Mouse (Mus musculus) heart, postnatal 36 days (tissue): ENCODE measurements around the gene Prkd2. TPM values are rescaled to one million over a fixed set of nuclear protein-coding genes. Genes with fewer than 3 reads are reported as not detected.

Experiments used
- DNase-seq, 2 experiments: peaks; one replicate each; pipeline ENCODE4 v3.0.0; 2021 to 2022
- intact Hi-C: fragments of 180-260 bp; cut with DNase I; formaldehyde crosslinking; loops from one replicate; pipeline ENCODE4 v1.15.1; 2025
- total RNA-seq, 2 experiments: library from RNA; stranded (reverse); gene quantifications; 2 replicates each; pipeline ENCODE4 v1.2.3; 2021

Gene Prkd2
- 10 to 100 TPM; 17.8 to 19.3 TPM for total RNA-seq

GRCm38 (mm10) chr7:16842645-16843063, at the start of gene Prkd2:
Prkd2 (plus strand) TSS chr7:16842902.
- peak; percentile 95 to 96 for DNase-seq
- intact Hi-C loops, result loop anchor here (2.0 to 10.0 kb wide), 2 partner anchors 26 to 888 kb away; partner anchors contain the start of gene Fkrp

GRCm38 (mm10) chr7:16793010-16793725, 49.5 kb upstream of the Prkd2 start:
- intact Hi-C loops, result no loop called here
- DNase-seq, result no peak

GRCm38 (mm10) chr7:16794886-16795285, 47.8 kb upstream of the Prkd2 start:
- no peak for DNase-seq
- intact Hi-C loops, result no loop called here

- intact Hi-C loops, result loop anchor here (1.0 kb wide), 1 partner anchor 58 kb away; no protein-coding TSS in a partner anchor
- DNase-seq, result no peak
These were observed 38.2 kb upstream of the Prkd2 start for GRCm38 (mm10) chr7:16804409-16805028.

GRCm38 (mm10) chr7:16807936-16808335, 34.8 kb upstream of the Prkd2 start:
- no peak for DNase-seq
- intact Hi-C loops, result loop anchor here (2.0 kb wide), 2 partner anchors 27 to 179 kb away; partner anchors contain the start of gene Slc1a5

GRCm38 (mm10) chr7:16808647-16809046, 34.1 kb upstream of the Prkd2 start:
- intact Hi-C loops, result loop anchor here (1.0 to 2.0 kb wide), 3 partner anchors 28 to 180 kb away; partner anchors contain the start of gene Slc1a5
- DNase-seq, result no peak

- intact Hi-C loops, result loop anchor here (1.0 to 2.0 kb wide), 3 partner anchors 29 to 181 kb away; partner anchors contain the start of gene Slc1a5
- DNase-seq, result peak; percentile 74 to 76
These were observed 33.0 kb upstream of the Prkd2 start for GRCm38 (mm10) chr7:16809739-16810138.

GRCm38 (mm10) chr7:16810399-16810919, 32.2 kb upstream of the Prkd2 start:
- intact Hi-C loops, result no loop called here
- DNase-seq, result no peak

GRCm38 (mm10) chr7:16810920-16811648, 31.6 kb upstream of the Prkd2 start:
- intact Hi-C loops, result no loop called here

GRCm38 (mm10) chr7:16811649-16812070, 31.0 kb upstream of the Prkd2 start:
- intact Hi-C loops, result loop anchor here (2.0 kb wide), 1 partner anchor 79 kb away; the partner anchor contains the start of gene Gng8
- DNase-seq, result no peak

More at GRCm38 (mm10) chr7:16810920-16811648, 31.6 kb upstream of the Prkd2 start:
- DNase-seq, result no peak

GRCm38 (mm10) chr7:16812505-16812904, 30.2 kb upstream of the Prkd2 start:
- intact Hi-C loops, result loop anchor here (2.0 kb wide), 1 partner anchor 78 kb away; the partner anchor contains the start of gene Gng8
- DNase-seq, result no peak

GRCm38 (mm10) chr7:16815351-16815941, 27.3 kb upstream of the Prkd2 start, which contains the start of gene Strn4:
Strn4 (plus strand) TSS chr7:16815889.
- intact Hi-C loops, result no loop called here

GRCm38 (mm10) chr7:16816078-16816474, 26.6 kb upstream of the Prkd2 start:
- peak; percentile 78 to 84 for DNase-seq
- intact Hi-C loops, result loop anchor here (2.0 kb wide), 1 partner anchor 27 kb away; the partner anchor contains the start of gene Prkd2

More at GRCm38 (mm10) chr7:16815351-16815941, 27.3 kb upstream of the Prkd2 start, which contains the start of gene Strn4:
- no peak for DNase-seq

GRCm38 (mm10) chr7:16816475-16817122, 26.1 kb upstream of the Prkd2 start, which contains the start of gene Fkrp:
Fkrp (minus strand) TSS chr7:16816732.
- peak; percentile 72 to 80 for DNase-seq
- intact Hi-C loops, result loop anchor here (2.0 kb wide), 1 partner anchor 26 kb away; the partner anchor contains the start of gene Prkd2

- intact Hi-C loops, result loop anchor here (2.0 kb wide), 1 partner anchor 25 kb away; the partner anchor contains the start of gene Prkd2
- no peak for DNase-seq
These were observed 25.0 kb upstream of the Prkd2 start for GRCm38 (mm10) chr7:16817693-16818092.

GRCm38 (mm10) chr7:16819794-16820193, 22.9 kb upstream of the Prkd2 start:
- intact Hi-C loops, result no loop called here

GRCm38 (mm10) chr7:16820271-16820763, 22.4 kb upstream of the Prkd2 start:
- no peak for DNase-seq
- intact Hi-C loops, result no loop called here

More at GRCm38 (mm10) chr7:16819794-16820193, 22.9 kb upstream of the Prkd2 start:
- DNase-seq, result no peak

- intact Hi-C loops, result no loop called here
- no peak for DNase-seq
These were observed 21.6 kb upstream of the Prkd2 start for GRCm38 (mm10) chr7:16821091-16821490.

GRCm38 (mm10) chr7:16821669-16822101, 21.0 kb upstream of the Prkd2 start:
- no peak for DNase-seq
- intact Hi-C loops, result no loop called here
